Mouse (Mus musculus) lung, embryonic 14.5 days (tissue): ENCODE results near the gene Gnai2. TPM values are rescaled to one million over a fixed set of nuclear protein-coding genes. Genes with fewer than 3 reads are reported as not detected.

Source experiments
- ATAC-seq: fragments of 200-750 bp; cut with Nextera tagmentation; 2 replicates; pipeline ENCODE4 v1.8.0; 2017; ENCODE audit warnings: mild to moderate bottlenecking, moderate TSS enrichment, moderate library complexity; ENCODE audit not compliant: insufficient read depth
- DNase-seq: peaks from one replicate; pipeline ENCODE4 v3.0.0-alpha.2; 2015
- H3K27ac ChIP-seq: fragments of 300-500 bp; sonication (generic); 2 replicates; pipeline ENCODE4 v1.5.1; 2014; ENCODE audit warnings: low read depth, mild to moderate bottlenecking, moderate library complexity
- H3K27me3 ChIP-seq: fragments of 300-500 bp; sonication (generic); 2 replicates; pipeline ENCODE4 v1.6.1; 2014; ENCODE audit warnings: low read length, control low read depth; ENCODE audit not compliant: insufficient read depth
- H3K36me3 ChIP-seq: fragments of 300-500 bp; sonication (generic); 2 replicates; pipeline ENCODE4 v1.6.1; 2014; ENCODE audit warnings: control low read depth; ENCODE audit not compliant: insufficient read depth
- H3K4me1 ChIP-seq: fragments of 300-500 bp; sonication (generic); 2 replicates; pipeline ENCODE4 v1.6.1; 2014; ENCODE audit warnings: antibody characterized with exemption, control low read depth; ENCODE audit not compliant: insufficient read depth
- H3K4me2 ChIP-seq: fragments of 300-500 bp; sonication (generic); 2 replicates; pipeline ENCODE4 v1.6.1; 2014; ENCODE audit warnings: mild to moderate bottlenecking
- H3K4me3 ChIP-seq: fragments of 300-500 bp; sonication (generic); 2 replicates; pipeline ENCODE4 v1.5.1; 2014; ENCODE audit warnings: low read depth, low read length
- H3K9ac ChIP-seq: fragments of 300-500 bp; sonication (generic); 2 replicates; pipeline ENCODE4 v1.6.1; 2014
- H3K9me3 ChIP-seq: fragments of 300-500 bp; sonication (generic); 2 replicates; pipeline ENCODE4 v1.6.1; 2016; ENCODE audit warnings: low read depth, low read length, control low read depth
- CTCF ChIP-seq: IDR thresholded peaks from 2 replicates; pipeline ENCODE4 v1.5.1; 2016; ENCODE audit warnings: antibody characterized with exemption, low read depth
- WGBS: fragments of 180-500 bp; shearing (Covaris S2); extraction: QIAGEN DNeasy Blood & Tissue Kit; methylation state at CpG from one replicate; pipeline ENCODE4 v1.1.7; 2014; 5-methylcytosine and 5-hydroxymethylcytosine counted together
- polyA plus RNA-seq: library from polyadenylated mRNA; unstranded; fragments of >200 nt; fragmentation: Nextera tagmentation; extraction: Ambion mirVana; gene quantifications from 2 replicates; pipeline ENCODE4 v1.2.1, GENCODE M21; 2014

The Gnai2 gene
- polyA plus RNA-seq, 1 experiment from 2014 or later = 419 TPM

GRCm38 (mm10) chr9:107611456-107612190, 23.5 kb downstream of the Gnai2 start:
- Histone ChIP-seq H3K27me3 (no peaks in the 10 kb centered on the region), H3K4me2 (peak overlapping the region; percentile 79), H3K4me1 (peaks cover 33% of the 10 kb centered on the region), H3K27ac (peak overlapping the region; percentile 96), H3K4me3 (peak overlapping the region; percentile 34; the same call in 1 of the 2 replicates), H3K9ac (peak overlapping the region; percentile 66), H3K9me3 (no peaks in the 10 kb centered on the region), H3K36me3 (peaks cover 32% of the 10 kb centered on the region)
- TF ChIP-seq CTCF = no peak
- DNase-seq (no peak), ATAC-seq (no peak)
- 67% methylated on average over 6 of the region's 6 CpGs for WGBS

- H3K27ac ChIP-seq = no peak overlapping the region
- WGBS = 69% methylated on average over 4 of the region's 4 CpGs
- peaks cover 10% of the 10 kb centered on the region for H3K36me3 ChIP-seq
- TF ChIP-seq CTCF = no peak
- DNase-seq (no peak), ATAC-seq (no peak)
- no peaks in the 10 kb centered on the region for H3K9me3 ChIP-seq
- H3K4me1 ChIP-seq = peaks cover 39% of the 10 kb centered on the region
- H3K9ac ChIP-seq = no peak overlapping the region
- no peaks in the 10 kb centered on the region for H3K27me3 ChIP-seq
- no peak overlapping the region for H3K4me2 ChIP-seq
- H3K4me3 ChIP-seq = no peak overlapping the region
These were observed 25.7 kb downstream of the Gnai2 start for GRCm38 (mm10) chr9:107609433-107609830.

GRCm38 (mm10) chr9:107608741-107609432, 26.3 kb downstream of the Gnai2 start, which contains the start of gene Sema3b:
Gene Sema3b (minus strand): TSS chr9:107609229.
- ATAC-seq (no peak), DNase-seq (peak; percentile 45)
- 40% methylated on average over 12 of the region's 12 CpGs for WGBS
- no peak for TF ChIP-seq CTCF
- Histone ChIP-seq H3K4me2 (peak within 1 kb of the TSS; percentile 47), H3K27ac (peak within 1 kb of the TSS; percentile 54; the same call in 1 of the 2 replicates), H3K4me1 (peaks cover 39% of the 10 kb centered on the region), H3K9me3 (no peaks in the 10 kb centered on the region), H3K4me3 (no peak within 1 kb of the TSS), H3K9ac (no peak within 1 kb of the TSS; the same call in 1 of the 2 replicates), H3K27me3 (no peaks in the 10 kb centered on the region), H3K36me3 (peaks cover 4% of the 10 kb centered on the region; the same call in 1 of the 2 replicates)

- Histone ChIP-seq H3K27me3 (no peaks in the 10 kb centered on the region), H3K9me3 (no peaks in the 10 kb centered on the region), H3K36me3 (no peaks in the 10 kb centered on the region), H3K4me2 (peak overlapping the region; percentile 47; the same call in 1 of the 2 replicates), H3K4me1 (peaks cover 39% of the 10 kb centered on the region), H3K4me3 (no peak overlapping the region), H3K9ac (peak overlapping the region; percentile 30; the same call in 1 of the 2 replicates), H3K27ac (peak overlapping the region; percentile 54; the same call in 1 of the 2 replicates)
- no peak for TF ChIP-seq CTCF
- ATAC-seq (no peak), DNase-seq (no peak)
- WGBS = 23% methylated on average over 9 of the region's 9 CpGs
These were observed 27.4 kb downstream of the Gnai2 start for GRCm38 (mm10) chr9:107607653-107608245.

GRCm38 (mm10) chr9:107607036-107607435, 28.1 kb downstream of the Gnai2 start:
- Histone ChIP-seq H3K27ac (peak overlapping the region; percentile 54; the same call in 1 of the 2 replicates), H3K36me3 (no peaks in the 10 kb centered on the region), H3K4me2 (peak overlapping the region; percentile 47), H3K9me3 (no peaks in the 10 kb centered on the region), H3K4me1 (peaks cover 35% of the 10 kb centered on the region), H3K4me3 (peak overlapping the region; percentile 12; the same call in 1 of the 2 replicates), H3K9ac (peak overlapping the region; percentile 29; the same call in 1 of the 2 replicates), H3K27me3 (no peaks in the 10 kb centered on the region)
- no peak for ATAC-seq
- no peak for TF ChIP-seq CTCF
- DNase-seq = no peak
- WGBS = 53% methylated on average over 2 of the region's 2 CpGs

- Histone ChIP-seq H3K9ac (peak overlapping the region; percentile 29; the same call in 1 of the 2 replicates), H3K4me1 (peaks cover 31% of the 10 kb centered on the region), H3K27ac (peak overlapping the region; percentile 50; the same call in 1 of the 2 replicates), H3K27me3 (no peaks in the 10 kb centered on the region), H3K4me2 (peak overlapping the region; percentile 47), H3K36me3 (no peaks in the 10 kb centered on the region), H3K9me3 (no peaks in the 10 kb centered on the region), H3K4me3 (peak overlapping the region; percentile 12; the same call in 1 of the 2 replicates)
- DNase-seq (no peak), ATAC-seq (no peak)
- 12% methylated on average over 9 of the region's 9 CpGs for WGBS
- no peak for TF ChIP-seq CTCF
These were observed 28.6 kb downstream of the Gnai2 start for GRCm38 (mm10) chr9:107606591-107606990.
